Mouse (Mus musculus) Patski (cell line): ENCODE data around the gene Igfbp3. TPM values are rescaled to one million over a fixed set of nuclear protein-coding genes. Genes with fewer than 3 reads are reported as not detected.

Experiments used
- ATAC-seq: fragments of 100-300 bp; one replicate; pipeline ENCODE4 v1.8.0; 2021
- CTCF ChIA-PET: fragments of 350-600 bp; sonication (Branson Sonifier 250); formaldehyde crosslinking; loops from one replicate; lab custom pipeline; 2022; ENCODE audit warnings: inconsistent platforms; lab: Charles Lee
- POLR2A ChIA-PET: fragments of 350-600 bp; sonication (Branson Sonifier 250); formaldehyde crosslinking; loops from one replicate; lab custom pipeline; 2022; ENCODE audit warnings: antibody characterized with exemption, inconsistent platforms; lab: Charles Lee
- DNase-seq: peaks from one replicate; pipeline ENCODE4 v3.0.0-alpha.2; 2011; ENCODE audit warnings: low read depth, low spot score
- H3K27me3 ChIP-seq: fragments of 371-371 bp; one replicate; pipeline ENCODE4 v1.5.1; 2021
- CTCF ChIP-seq: fragments of 100-300 bp; IDR thresholded peaks from one replicate; pipeline ENCODE4 v1.5.1; 2021
- in situ Hi-C: fragments of 300-500 bp; cut with MboI; formaldehyde crosslinking; loops from 3 replicates; pipeline ENCODE4 v1.11.1; 2018; ENCODE audit warnings: low pct_unique_long_range_greater_than_20kb, mixed read lengths
- polyA plus RNA-seq: library from polyadenylated mRNA; unstranded; gene quantifications from one replicate; pipeline ENCODE4 v1.2.3, GENCODE M21; 2021

Igfbp3 gene
- polyA plus RNA-seq, 1 experiment from 2014 or later = 1.8 TPM

GRCm38 (mm10) chr11:7195312-7195685 lies 18.4 kb downstream of the Igfbp3 start:
- DNase-seq (no peak), ATAC-seq (no peak)
- POLR2A ChIA-PET = interaction anchor here (0.7 kb wide), 2 partner anchors 1263 to 1490 kb away, joined by 3 to 4 read pairs; no protein-coding TSS in a partner anchor
- no peak for TF ChIP-seq CTCF
- no peaks in the 10 kb centered on the region for H3K27me3 ChIP-seq
- in situ Hi-C loops = no loop called here
- CTCF ChIA-PET = interaction anchor here (1.0 kb wide), 1 partner anchor 33 kb away, joined by 4 read pairs; no protein-coding TSS in a partner anchor

DNA sequence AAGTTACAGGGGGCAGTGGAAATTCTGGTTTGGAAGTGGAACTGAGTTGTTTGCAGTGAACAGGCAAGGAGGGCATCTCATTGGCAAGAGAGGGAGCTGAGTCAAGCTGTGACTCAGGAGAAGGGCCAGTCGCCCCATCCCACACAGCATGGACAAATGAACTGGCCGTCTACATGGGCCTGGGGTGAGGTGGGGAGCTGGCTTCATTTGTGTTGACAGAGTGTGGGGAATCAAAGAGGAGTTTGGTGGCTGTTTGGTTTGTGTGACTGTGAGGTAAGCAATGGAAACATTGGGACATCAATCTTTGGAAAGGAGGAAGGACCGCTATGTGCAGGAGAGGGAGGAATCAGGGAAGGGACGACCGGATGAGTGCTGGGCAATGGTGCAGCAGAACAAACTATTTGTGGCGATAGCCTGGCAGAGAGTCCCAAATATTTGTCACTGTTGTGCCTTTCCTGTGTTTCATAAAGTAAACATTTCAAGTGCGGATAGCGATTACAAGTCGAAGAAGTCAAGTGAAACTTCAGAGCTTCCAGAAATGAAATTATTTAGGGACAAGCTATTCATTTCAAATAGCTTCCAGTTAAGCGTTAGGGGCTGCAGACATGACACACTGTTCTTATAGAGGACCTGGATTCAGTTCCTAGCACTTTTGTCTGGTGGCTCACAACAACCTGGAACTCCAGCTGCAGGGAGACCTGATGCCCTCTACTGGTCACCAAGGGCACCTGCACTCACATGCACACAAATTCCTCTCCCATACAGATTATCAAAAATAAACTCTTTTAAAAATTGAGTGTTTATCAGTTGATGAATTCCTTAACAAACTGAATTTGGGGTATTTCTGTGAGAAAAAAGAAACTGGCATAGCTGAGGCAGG lies 19.1 kb downstream of the Igfbp3 start:
- no peaks in the 10 kb centered on the region for H3K27me3 ChIP-seq
- in situ Hi-C loops = no loop called here
- DNase-seq = no peak
- no peak for ATAC-seq
- ChIA-PET POLR2A (interaction anchor here (0.7 kb wide), 2 partner anchors 1264 to 1491 kb away, joined by 3 to 4 read pairs; no protein-coding TSS in a partner anchor), CTCF (interaction anchor here (0.9 to 1.0 kb wide), 2 partner anchors 16 to 33 kb away, joined by 4 read pairs; no protein-coding TSS in a partner anchor)
- no peak for TF ChIP-seq CTCF

DNA sequence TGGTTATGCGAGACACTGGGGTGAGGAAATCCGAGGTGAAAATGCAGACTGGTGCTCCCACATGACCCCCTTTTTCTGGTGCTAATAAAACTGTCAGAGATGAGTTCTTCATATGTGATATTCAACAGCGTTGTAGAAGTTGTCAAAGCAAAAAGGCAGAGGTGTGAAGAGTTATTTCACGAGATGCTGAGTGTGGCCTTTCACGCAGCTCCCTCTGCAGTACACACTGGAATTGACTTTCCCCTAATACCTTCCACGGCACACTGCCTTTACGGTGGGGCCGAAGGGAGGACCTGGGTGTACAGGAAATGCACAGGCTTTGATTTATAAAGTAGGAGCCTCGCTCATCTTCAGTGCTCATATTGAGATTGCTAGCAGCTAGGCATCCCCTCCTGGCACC lies 20.6 kb downstream of the Igfbp3 start:
- ATAC-seq = no peak
- TF ChIP-seq CTCF = no peak
- no peak for DNase-seq
- POLR2A ChIA-PET = no interaction called here
- CTCF ChIA-PET = interaction anchor here (1.1 kb wide), 1 partner anchor 12 kb away, joined by 3 read pairs; no protein-coding TSS in a partner anchor
- no peaks in the 10 kb centered on the region for H3K27me3 ChIP-seq
- in situ Hi-C loops = no loop called here

- H3K27me3 ChIP-seq = no peaks in the 10 kb centered on the region
- ATAC-seq = no peak
- POLR2A ChIA-PET = no interaction called here
- in situ Hi-C loops = no loop called here
- CTCF ChIA-PET = interaction anchor here (1.1 kb wide), 1 partner anchor 12 kb away, joined by 3 read pairs; no protein-coding TSS in a partner anchor
- no peak for DNase-seq
- TF ChIP-seq CTCF = no peak
Observed at GRCm38 (mm10) chr11:7192710-7193109, 21.0 kb downstream of the Igfbp3 start.

GRCm38 (mm10) chr11:7188469-7188868 lies 25.3 kb downstream of the Igfbp3 start, which contains the start of gene Gm11985:
Gene Gm11985 (minus strand): TSS chr11:7188569.
- TF ChIP-seq CTCF = no peak
- ChIA-PET CTCF (no interaction called here), POLR2A (no interaction called here)
- DNase-seq = no peak
- H3K27me3 ChIP-seq = no peaks in the 10 kb centered on the region
- in situ Hi-C loops = no loop called here
- ATAC-seq = no peak

- ChIA-PET POLR2A (no interaction called here), CTCF (no interaction called here)
- no peak for TF ChIP-seq CTCF
- DNase-seq (no peak), ATAC-seq (no peak)
- H3K27me3 ChIP-seq = no peaks in the 10 kb centered on the region
- in situ Hi-C loops = no loop called here
Observed at GRCm38 (mm10) chr11:7187472-7187871, 26.3 kb downstream of the Igfbp3 start.

DNA sequence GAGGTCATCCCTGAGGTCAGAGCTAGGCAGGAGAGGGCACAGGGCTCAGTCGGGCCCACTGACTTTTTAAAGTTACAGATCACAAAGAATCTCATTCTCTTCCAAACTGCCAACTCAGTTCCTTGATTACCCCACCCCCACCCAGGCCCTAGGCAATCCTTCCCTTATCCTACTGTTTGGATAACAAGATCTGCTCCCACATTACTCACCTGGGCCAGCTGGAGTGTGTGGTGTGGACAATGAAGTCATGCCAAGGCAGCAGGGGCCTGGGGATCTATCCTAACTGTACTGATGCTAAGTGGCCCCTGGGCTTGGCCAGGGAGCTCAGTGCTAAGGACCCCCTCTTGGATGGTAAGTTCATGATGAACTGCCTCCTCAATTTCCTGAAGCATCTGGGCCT lies 29.3 kb downstream of the Igfbp3 start:
- no peak for DNase-seq
- in situ Hi-C loops = no loop called here
- no peak for ATAC-seq
- ChIA-PET POLR2A (no interaction called here), CTCF (no interaction called here)
- TF ChIP-seq CTCF = no peak
- H3K27me3 ChIP-seq = no peaks in the 10 kb centered on the region

DNA sequence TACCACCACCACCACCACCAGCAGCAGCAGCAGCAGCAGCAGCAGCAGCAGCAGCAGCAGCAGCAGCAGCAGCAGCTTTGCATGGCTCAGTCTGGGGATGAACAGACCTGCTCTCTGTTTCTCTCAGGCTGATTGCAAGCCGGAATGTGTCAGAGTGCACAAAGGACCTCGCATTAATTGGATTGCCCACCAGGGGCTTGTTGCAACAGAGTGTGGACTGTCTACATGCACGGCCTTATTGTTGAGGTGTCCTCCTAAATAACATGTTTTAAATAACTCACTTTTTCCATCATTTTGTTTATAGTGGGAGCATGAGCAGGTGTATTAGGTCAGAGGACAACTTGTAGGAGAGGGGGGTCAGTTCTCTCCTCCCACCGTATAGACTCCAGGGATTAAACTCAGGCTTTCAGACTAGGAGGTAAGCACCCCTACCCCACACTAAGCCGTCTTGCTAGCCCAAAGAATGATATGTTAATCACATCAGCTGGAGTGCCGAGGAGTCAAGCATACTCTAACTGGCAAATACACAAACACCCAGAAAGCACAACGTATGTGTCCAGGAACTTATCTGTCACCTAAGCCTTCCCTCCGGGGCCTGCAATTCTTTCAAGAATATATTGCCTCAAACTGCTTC lies 31.2 kb downstream of the Igfbp3 start:
- TF ChIP-seq CTCF = no peak
- no peaks in the 10 kb centered on the region for H3K27me3 ChIP-seq
- ChIA-PET CTCF (no interaction called here), POLR2A (no interaction called here)
- DNase-seq = no peak
- no peak for ATAC-seq
- in situ Hi-C loops = no loop called here

GRCm38 (mm10) chr11:7179276-7179675 lies 34.4 kb downstream of the Igfbp3 start:
- DNase-seq (no peak), ATAC-seq (no peak)
- ChIA-PET POLR2A (no interaction called here), CTCF (no interaction called here)
- no peak for TF ChIP-seq CTCF
- H3K27me3 ChIP-seq = no peaks in the 10 kb centered on the region
- in situ Hi-C loops = no loop called here

DNA sequence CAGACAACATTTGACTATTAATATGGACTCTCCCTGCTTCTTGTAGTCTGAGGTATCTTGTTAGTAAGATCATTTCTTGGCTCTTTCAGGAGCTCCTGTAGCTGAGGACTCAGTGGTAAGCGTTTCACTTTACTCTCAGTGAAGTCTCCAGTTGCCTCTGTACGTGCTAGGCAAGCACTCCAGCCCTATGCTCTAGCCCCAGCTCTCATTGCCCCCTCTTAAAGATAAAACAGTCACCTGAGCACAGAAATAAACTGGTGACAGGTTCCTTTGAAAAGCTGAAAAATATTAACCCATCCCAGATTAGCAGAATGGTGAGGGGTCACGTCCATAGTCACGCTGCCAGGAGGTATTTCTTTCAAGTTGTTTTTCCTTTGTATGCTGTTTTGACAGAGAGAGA lies 35.0 kb downstream of the Igfbp3 start:
- CTCF ChIA-PET = no interaction called here
- in situ Hi-C loops = no loop called here

GRCm38 (mm10) chr11:7173664-7174063 lies 40.1 kb downstream of the Igfbp3 start:
- CTCF ChIA-PET = no interaction called here
- no peak for DNase-seq
- in situ Hi-C loops = no loop called here
- POLR2A ChIA-PET = no interaction called here
- TF ChIP-seq CTCF = no peak
- H3K27me3 ChIP-seq = no peaks in the 10 kb centered on the region
- no peak for ATAC-seq

More for the DNA sequence above, 35.0 kb downstream of the Igfbp3 start:
- TF ChIP-seq CTCF = no peak
- POLR2A ChIA-PET = no interaction called here
- DNase-seq = no peak
- H3K27me3 ChIP-seq = no peaks in the 10 kb centered on the region
- no peak for ATAC-seq
